Mouse (Mus musculus) MN1 (cell line): Measurements from ENCODE around the gene Rpl32.

Experiments
- DNase-seq: peaks from one replicate; pipeline ENCODE4 v3.0.0-alpha.2; 2016; ENCODE audit warnings: low spot score

Gene Rpl32

DNA sequence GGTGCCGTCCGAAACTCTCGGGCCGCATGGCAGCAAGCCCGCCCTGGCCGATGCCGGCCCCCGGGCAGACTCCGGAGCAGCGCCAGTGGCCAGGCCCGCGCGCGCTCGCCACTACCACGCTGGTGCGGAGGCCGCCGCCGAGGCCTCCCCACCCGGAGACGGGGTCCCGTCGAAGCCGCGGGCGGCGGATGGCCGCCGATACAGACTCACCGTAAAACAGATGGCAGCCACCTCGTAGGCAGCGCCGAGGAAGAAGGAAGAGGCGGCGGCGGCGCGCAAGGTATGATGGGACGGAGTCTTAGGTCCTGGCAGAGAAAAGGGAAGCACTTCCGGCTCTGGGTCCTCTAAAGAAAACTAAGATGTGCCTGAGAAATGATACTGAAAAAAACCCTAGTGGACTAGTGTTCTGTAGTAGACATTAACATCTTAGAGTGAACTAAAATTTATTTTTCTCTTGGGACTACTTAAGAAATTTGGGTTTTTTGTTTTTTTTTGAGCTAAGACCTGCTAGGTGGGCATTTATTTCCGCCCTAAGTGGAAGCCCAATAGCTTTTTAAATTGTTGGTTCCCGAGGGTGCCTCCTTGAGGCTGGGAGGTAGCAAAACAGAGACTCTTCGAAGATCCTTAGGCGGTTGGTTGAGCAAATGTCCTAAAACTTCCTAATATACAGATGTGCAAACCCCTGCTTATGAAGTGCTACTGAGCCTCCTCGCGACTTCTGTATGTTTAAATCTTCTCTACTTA is at the start of gene Rpl32:
Rpl32 (minus strand) TSS at position 260 of the 744 bp plus-strand sequence.
- peak; percentile 92 for DNase-seq

DNA sequence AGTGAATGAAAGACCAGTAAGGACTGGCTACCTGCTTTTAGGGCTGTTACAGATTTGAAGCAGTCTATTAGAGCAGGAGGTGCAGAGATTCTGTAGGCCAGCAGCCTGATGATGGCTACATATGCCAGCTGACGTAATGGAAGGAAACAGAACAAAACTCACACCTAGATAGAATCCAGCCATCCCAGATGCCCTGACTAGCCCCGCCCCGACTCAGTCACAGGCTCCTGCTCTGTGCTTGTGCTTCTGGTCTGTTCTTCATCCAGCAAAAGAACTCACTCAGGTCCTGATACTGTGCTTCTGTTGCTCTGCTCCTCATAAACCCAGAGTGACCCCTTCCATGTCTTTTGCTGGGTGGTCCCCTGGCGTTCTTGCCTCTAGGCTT is 47.8 kb upstream of the Rpl32 start:
- peak; percentile 94 for DNase-seq

DNA sequence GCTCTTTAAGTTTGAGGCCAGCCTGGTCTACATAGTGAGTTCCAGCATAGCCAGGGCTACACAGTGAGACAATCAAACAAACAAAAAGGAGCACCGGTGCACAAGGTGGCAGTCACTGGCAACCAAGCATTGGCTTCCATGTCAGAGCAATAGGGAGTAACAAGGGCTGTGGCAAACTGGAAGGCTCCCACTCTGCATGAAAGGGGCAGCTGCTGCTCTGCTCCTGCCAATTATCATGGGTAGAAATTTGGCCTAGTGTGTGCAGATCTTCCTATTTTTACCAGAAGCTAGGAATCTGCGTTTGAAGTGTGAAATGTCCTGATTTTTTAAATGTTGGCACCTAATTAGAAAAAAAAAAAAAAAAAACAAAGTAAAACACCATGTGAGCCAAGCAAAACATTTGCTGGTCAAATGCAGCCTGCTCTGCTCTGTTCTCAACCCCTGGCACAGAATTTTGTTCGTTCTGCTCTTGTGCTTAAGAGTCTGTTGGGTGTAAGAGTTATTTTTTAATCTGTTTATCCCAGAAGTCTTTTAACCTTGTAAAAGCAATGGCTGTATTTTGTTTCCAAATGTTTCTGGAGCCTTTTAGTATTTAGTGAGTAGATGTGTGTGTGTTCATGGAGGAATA is 47.3 kb upstream of the Rpl32 start:
- DNase-seq: no peak

DNA sequence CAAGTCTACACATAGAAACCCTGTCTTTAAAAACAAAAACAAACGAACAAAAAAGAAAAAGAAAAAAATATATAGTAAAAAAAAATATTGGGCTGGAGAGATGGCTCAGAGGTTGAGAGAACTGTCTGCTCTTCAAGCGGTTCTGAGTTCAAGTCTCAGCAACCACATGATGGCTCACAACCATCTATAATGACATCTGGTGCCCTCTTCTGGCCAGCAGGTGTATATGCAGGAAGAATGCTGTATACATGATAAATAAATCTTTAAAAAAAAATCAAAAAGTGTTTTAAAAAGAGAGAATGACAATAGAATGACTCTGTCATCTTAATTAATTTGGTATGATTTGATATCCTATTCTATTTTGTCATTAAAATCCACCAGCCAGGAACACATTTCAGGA is 45.9 kb upstream of the Rpl32 start:
- no peak for DNase-seq

DNA sequence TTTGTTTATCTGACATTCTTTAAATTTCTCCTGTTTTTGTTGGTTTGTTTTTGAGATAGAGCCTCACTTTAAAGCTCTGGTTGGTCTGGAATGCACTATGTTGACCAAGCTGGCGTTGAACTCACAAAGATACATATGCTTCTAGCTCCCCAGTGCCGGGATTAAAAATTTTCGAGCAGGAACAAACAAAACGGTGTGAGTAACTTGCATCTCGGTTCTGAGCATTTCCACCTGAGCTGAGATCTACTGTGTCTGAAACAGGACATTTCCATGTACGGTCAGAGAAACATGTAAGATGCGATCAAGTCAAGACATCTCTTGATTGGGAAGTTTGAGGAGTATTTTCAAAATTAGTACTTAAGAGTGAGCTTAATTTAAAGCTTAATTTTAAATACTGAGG is 45.4 kb upstream of the Rpl32 start:
- peak; percentile 20 for DNase-seq

DNA sequence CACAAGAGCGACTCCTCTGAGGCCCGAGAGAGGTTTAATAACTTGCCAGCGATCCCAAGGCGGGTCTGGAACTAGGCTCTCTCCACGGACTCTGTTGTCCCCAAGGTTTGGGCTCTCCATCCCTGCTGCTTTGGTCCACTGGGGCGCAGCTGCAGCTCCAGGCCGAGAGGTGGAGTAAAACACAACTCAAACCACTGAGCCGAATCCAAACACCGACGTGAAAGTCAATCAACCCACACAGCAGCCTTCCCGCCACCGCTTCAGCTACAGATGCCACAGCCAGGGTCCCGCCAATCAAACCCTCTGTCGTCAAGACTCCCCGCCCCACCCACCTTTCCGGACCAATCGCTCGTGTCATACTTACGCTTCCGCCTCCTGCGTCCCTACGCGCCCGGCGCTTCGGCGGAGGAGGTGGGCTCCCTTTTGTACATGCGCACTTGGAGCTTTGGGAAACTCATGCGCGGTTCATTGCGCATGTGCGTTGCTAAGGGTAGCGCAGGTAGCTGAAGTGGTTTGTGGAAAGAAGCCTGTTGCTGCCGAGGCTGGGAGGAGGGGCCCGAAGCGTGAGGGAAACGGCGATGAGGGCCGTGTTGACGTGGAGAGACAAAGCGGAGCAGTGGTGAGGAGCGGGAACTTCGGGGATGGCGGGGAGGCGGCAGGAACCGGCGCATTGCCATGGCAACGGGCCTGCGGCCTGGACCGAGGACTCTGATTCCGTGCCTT is 44.7 kb upstream of the Rpl32 start, which contains the start of the genes Mbd4 and Ift122:
Mbd4 (minus strand) TSS at position 281 of the 723 bp plus-strand sequence.
Ift122 (plus strand) TSS at position 380 of the 723 bp plus-strand sequence.
- DNase-seq: peak; percentile 99

DNA sequence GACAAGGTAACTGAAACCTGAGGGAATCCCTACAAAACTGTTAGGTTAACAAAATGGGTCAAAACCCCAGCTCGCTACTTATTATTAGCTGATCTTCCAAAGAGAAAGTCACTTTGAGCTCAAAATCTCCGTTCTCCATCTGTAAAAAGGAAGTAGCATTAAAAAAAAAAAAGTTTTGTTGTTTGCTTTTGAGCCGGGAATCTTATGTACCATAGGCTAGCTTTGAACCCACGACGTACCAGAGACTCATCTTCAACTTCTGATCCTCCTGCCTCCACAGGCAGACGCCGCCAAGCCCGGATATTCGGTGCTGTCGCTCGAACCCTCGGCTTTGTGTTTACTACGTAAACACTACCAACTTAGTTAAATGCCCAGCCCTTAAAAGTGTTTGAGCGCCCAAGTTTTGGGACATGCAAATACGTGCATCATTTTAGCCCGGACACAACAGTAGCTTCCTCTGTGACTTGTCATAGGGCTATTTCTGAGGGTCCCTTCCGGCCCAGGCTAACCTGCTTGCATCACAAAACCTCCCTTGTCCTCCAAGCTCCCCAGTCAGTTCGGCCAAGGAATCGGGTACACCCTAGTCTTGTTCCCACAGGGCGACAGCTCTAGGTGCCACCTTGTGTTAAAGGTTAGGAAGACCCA is 44.0 kb upstream of the Rpl32 start:
- DNase-seq: no peak

DNA sequence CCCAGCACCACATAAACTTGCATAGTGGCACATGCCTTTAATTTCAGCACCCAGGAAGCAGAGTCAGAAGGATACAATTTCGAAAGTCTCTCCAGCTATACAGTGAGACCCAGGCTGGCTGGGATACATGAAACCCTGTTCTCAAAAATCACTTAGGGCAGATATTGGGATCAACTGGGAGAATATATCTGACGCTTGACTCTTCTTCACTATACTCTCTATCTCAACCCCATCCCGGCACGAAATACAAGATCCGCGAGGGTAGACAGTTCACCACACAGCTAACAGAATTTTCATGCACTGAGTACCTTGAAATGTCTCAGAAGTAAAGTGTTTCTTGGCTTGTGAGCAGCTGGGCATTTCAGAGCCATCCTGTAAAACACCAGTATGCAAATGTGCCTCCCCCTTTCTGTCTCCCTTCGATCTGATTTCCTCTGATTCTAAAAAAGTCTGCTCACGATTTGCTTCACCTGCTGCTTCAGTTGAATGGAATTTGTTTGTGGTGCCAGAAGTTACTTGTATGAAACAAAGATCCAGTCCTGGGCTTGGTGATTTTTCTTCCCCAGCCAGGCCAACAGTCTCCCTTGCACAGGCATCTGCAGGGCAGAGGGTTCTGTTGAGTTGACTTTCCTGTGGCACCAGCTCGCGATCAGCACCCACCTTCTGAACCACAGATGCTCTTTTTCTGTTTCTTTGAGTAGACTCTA is 40.2 kb upstream of the Rpl32 start:
- DNase-seq: no peak

DNA sequence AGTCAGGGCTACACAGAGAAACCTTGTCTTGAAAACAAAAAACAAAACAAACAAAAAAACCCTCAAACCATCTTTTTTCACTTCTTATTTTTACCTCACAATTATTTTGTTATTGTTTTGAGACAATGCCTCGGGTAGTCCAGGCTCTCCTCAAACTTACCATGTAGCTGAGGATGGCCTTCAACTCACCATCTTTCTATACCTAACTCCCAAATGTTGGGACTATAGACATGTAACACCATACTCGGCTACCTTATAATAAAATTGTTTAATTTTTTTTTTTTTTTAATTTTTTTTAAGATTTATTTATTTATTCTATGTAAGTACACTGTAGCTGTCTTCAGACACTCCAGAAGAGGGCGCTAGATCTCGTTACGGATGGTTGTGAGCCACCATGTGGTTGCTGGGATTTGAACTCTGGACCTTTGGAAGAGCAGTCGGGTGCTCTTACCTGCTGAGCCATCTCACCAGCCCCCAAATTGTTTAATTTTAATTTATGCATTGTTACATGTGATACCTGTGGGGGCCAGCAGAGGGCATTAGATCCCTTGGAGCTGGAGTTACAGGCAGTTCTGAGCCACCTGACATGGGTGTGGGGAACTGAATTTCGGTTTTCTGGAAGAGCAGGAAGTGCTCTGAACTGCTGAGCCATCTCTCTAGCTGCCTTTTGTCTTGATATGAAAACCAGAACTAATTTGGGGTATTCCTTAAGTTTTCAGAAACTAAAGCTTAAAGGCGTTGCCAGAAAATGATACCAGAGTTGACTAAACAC is 38.3 kb upstream of the Rpl32 start:
- DNase-seq: peak; percentile 69

DNA sequence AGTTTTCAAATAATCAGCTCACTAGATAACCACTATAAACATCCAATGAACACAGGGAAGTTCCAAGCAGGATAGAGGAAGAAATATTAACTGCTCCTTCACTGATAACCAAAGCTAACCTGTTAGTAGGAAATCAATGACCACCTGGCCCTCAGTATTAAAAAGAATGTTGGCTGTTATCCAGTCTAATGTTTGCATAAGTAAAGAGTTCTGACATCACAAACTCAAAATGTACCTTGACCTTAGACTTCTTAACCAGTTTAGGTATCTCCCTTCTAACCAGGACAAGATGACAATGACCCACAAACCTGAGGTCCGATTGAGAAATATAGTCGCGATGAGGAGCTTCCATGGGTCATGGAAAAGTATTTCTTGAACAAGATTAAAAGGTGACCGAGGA is 36.5 kb upstream of the Rpl32 start:
- DNase-seq: no peak

DNA sequence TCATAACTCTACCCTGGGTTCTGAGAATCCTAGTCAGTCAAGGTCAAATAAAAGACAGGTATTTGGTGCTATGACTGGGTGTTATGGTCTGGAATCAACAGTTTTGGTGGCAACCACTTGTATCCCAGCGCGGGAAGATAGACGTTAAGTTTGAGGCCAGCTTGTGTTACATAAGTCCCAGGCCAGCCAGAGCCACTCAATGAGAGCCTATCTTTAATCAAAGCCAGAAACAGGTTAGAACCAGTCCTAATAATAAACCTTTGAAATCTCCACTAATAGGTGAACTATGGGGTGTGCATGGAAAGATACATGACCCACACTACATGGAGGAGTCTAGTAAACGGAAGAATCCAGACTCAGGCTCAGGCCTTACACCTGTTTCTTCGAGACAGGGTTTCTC is 30.2 kb upstream of the Rpl32 start:
- no peak for DNase-seq

DNA sequence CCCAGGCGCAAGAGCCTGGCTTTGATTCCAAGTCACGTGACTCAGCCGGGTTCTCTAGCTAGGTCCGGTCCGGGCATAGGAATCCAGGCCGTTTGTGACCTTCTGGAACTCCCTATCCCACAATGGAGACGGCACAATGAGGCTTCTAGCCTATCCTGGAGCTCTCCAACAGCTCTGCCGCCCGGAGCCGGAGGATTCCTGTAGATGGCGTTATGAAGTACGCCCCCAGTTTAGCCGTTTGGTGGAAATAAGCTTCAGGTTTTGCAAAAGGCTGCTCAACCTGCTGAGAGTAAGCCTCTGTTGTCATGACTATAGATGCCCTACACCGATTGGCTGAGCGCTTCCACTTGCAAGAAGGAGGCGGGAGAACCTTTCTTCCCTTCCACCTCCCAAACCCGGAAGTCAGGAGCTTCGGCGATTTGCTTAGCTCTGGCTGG is 29.6 kb upstream of the Rpl32 start, which contains the start of gene Efcab12:
Efcab12 (minus strand) TSS at position 252 of the 437 bp plus-strand sequence.
- DNase-seq: no peak

DNA sequence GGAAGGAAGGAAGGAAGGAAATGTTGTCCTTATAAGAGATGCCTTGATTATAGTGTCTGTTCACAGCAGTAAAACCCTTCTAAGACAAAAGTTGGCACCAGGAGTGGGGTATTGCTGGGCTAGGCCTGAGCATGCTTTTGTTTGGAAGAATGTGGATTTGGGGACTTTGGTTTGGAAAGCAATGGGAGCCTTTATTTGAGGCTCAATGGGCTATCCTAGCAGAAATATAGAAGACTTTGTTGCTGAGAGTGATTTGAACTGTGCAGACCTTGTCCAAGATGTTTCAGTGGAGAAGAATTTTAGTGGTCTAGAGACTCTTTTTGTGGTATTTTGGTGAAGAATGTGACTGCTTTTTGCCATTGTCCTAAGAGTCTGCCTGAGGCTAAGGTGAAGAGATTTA is 25.3 kb upstream of the Rpl32 start:
- no peak for DNase-seq

DNA sequence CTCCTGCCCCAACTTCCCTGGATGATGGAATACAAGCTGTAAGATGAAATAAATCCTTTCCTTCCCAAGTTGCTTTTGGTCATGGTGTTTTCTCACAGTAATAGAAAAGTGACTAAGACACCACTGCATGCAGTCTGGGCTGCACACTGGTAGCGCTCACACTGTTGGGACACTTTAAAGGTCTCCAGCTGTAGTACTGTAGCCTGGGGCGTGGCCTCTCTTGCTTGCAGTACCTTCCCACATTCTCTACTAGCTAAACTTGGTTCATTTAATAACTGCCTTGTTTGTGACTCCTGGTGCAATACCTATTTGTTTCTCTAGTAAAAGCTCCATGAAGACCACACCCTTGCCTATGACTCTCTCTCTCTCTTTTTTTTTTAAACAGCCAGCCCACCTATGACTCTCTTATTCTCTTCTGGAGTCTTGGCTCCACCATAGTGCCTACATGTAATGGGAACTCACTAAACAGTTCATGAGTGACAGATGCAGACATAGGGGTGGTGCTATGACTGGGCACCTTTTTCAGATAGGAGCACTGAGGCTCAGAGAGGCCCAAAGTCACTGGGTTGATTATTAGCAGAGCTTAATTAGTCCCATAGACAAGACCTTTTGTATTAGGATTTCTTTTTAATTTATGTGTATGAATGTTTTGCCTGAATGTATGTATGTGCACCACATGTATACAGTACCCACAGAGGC is 23.8 kb upstream of the Rpl32 start:
- no peak for DNase-seq

DNA sequence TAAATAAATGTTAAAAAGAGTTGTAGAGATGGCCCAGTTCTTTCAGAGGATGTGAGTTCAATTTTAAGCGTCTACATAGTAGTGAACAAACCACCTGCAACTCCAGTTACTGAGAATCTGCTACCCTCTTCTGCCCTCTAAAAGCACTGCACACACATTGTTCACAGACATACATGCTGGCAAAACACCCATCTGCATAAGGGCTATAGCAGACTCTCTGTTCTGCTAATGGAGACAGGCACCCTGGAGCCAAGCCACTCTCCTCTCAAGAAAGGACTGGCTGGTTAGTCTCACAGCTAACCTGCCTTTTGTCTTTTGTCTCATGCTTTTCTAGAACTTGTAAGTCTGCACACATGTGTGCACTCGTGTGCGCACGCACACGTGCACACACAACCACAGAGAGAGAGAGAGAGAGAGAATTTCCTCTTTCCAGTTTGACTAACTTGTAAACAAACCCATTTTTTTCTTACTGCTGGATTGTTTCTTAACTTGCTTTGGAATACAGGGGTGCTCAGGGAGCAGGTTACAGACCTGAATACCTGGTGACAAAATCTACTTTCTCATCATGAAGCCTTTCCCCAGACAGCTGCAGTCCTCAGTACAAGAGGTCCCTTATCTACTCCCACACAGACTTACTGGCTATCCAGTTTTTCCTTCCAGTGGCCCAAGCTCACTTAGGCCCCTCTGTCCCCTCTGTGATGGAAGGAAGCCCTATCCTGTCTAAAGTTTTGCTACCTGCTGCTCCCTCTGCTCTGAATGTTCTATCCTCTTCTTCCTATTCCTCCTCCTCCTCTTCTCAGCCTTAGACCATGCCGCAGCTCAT is 22.4 kb upstream of the Rpl32 start:
- DNase-seq: no peak

DNA sequence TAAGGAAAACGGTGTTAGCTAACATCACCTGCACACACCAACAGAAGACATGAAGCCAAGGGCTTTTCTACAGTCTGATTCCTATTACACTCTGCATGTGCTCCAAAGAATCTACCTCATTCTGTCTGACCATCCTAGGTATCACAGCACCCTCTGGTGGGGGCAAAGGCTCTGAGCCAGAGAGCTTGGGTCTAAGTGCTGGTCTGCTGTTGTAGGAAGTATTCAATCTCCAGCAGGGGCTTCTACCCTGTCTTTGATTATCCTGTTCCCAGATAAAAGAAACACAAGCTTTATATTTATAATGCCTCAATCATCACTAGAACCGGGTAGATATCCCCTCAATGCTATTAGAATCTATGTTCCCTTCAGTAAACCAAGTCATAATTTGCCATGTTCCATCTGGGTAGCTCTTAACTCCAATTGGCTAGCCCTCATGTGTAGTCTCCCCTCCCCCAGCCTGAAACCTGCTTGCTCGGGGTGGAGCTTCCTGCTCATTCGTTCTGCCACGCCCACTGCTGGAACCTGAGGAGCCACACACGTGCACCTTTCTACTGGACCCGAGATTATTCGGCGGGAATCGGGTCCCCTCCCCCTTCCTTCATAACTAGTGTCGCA is 15.4 kb upstream of the Rpl32 start:
- peak; percentile 93 for DNase-seq

DNA sequence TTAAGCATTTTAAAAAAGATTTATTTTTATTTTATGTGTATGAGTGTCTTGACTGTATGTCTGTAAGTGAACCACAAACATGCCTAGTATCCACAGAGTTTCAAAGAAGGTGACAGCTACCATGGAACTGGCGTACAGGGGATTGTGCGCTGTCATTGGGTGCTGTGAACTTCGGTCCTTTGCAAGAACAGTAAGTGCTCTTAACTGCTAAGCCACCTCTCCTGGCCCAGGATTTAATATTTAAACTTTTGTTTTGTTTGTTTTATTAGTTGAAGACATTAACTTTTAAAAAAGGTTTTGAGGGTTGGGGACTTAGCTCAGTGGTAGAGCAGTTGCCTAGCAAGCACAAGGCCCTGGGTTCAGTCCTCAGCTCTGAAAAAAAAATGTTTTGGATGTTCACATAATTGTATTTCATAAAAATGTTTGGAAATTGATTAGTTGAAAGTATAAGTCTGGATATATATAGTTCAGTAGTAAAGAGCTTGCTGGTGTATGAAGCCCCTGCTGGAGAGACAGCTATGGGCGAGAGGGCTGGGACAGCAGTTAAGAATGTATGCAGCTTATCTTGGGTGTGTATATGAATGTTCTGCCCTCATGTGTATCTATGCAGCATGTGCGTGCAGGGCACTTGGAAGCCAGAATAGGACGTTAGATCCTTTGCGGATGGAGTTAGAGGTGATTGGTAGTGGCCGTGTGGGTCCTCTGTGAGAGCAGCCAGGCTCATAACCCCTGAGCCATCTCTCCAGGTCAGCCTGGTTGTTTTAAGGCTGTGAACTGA is 12.9 kb upstream of the Rpl32 start:
- no peak for DNase-seq

DNA sequence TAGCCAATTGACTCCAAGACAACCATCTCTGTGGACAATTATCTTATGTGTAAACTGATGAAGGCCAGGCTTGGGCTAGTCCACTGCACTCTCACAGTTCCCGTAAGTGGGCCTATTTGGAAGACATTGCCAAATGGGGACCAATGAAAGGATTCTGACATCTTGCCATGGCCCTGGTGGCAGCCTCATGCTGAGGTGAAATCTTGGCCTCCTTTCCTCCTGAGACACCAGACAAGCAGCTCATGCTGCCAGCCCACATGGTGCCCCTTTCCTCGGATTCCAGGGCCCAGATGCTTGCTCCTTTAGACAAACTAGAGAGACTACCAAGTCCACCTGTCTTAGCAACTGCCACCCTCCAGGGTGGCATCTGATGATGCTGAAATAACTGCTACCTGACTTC is 9.6 kb upstream of the Rpl32 start:
- DNase-seq: no peak
